Mouse (Mus musculus): ENCODE measurements around the gene Pld4. TPM values are rescaled to one million over a fixed set of nuclear protein-coding genes. Genes with fewer than 3 reads are reported as not detected.
A peak's percentile ranks its signal among the peaks of the same experiment; 100 is the strongest.
"Not testable (repeated sequence)": the region's sequence is repeated elsewhere in the genome, so short reads cannot be mapped to it uniquely, and the experiment has no call there.

Pld4 gene
- polyA plus RNA-seq, 1 experiment from 2014 or later: 0.15 TPM

- in situ Hi-C loops (cut with MboI; ENCODE audit: low pct_unique_long_range_greater_than_20kb): no loop called here
- ATAC-seq: no peak
Observed at GRCm38 (mm10) chr12:112809641-112810040, 49.2 kb downstream of the Pld4 start.

GRCm38 (mm10) chr12:112810092-112810885 is 49.8 kb downstream of the Pld4 start:
- no peaks in the 10 kb centered on the region for H3K27me3 ChIP-seq
- in situ Hi-C loops (cut with MboI; ENCODE audit: low pct_unique_long_range_greater_than_20kb): no loop called here
- DNase-seq (ENCODE audit: low read depth, low spot score) (no peak), ATAC-seq (no peak)
- no peak for TF ChIP-seq CTCF (IDR thresholded peaks at IDR 0.05)
- CTCF ChIA-PET: interaction anchor here (1.3 to 1.7 kb wide), 2 partner anchors 10 to 12 kb away, joined by 3 to 4 read pairs; no protein-coding TSS in a partner anchor
- POLR2A ChIA-PET: no interaction called here

More at GRCm38 (mm10) chr12:112809641-112810040, 49.2 kb downstream of the Pld4 start:
- ChIA-PET POLR2A (interaction anchor here (1.4 kb wide), 1 partner anchor 11 kb away, joined by 8 read pairs; no protein-coding TSS in a partner anchor), CTCF (interaction anchor here (1.3 to 1.7 kb wide), 3 partner anchors 10 to 65 kb away, joined by 3 to 4 read pairs (median 3); no protein-coding TSS in a partner anchor)
- H3K27me3 ChIP-seq: no peaks in the 10 kb centered on the region
- DNase-seq (ENCODE audit: low read depth, low spot score): no peak
- TF ChIP-seq CTCF (IDR thresholded peaks at IDR 0.05): no peak

- POLR2A ChIA-PET: no interaction called here
- DNase-seq (ENCODE audit: low read depth, low spot score) (no peak), ATAC-seq (no peak)
- no peak for TF ChIP-seq CTCF (IDR thresholded peaks at IDR 0.05)
- H3K27me3 ChIP-seq: no peaks in the 10 kb centered on the region
- CTCF ChIA-PET: interaction anchor here (1.1 kb wide), 1 partner anchor 22 kb away, joined by 3 read pairs; no protein-coding TSS in a partner anchor
- in situ Hi-C loops (cut with MboI; ENCODE audit: low pct_unique_long_range_greater_than_20kb): no loop called here
Observed at GRCm38 (mm10) chr12:112813370-112813769, 52.9 kb downstream of the Pld4 start.

- ATAC-seq (peak; percentile 2), DNase-seq (ENCODE audit: low read depth, low spot score) (no peak)
- POLR2A ChIA-PET: no interaction called here
- no peak for TF ChIP-seq CTCF (IDR thresholded peaks at IDR 0.05)
- CTCF ChIA-PET: interaction anchor here (2.0 kb wide), 1 partner anchor 69 kb away, joined by 7 read pairs; no protein-coding TSS in a partner anchor
- in situ Hi-C loops (cut with MboI; ENCODE audit: low pct_unique_long_range_greater_than_20kb): no loop called here
- H3K27me3 ChIP-seq: no peaks in the 10 kb centered on the region
Observed at GRCm38 (mm10) chr12:112814682-112815470, 54.4 kb downstream of the Pld4 start.

- in situ Hi-C loops (cut with MboI; ENCODE audit: low pct_unique_long_range_greater_than_20kb): no loop called here
- ChIA-PET CTCF (interaction anchor here (0.7 to 2.5 kb wide), 8 partner anchors 8 to 70 kb away, joined by 3 to 8 read pairs (median 3); no protein-coding TSS in a partner anchor), POLR2A (no interaction called here)
- ATAC-seq: no peak
- DNase-seq (ENCODE audit: low read depth, low spot score): no peak
- H3K27me3 ChIP-seq: no peaks in the 10 kb centered on the region
- TF ChIP-seq CTCF (IDR thresholded peaks at IDR 0.05): no peak
Observed at GRCm38 (mm10) chr12:112816294-112816693, 55.8 kb downstream of the Pld4 start.

GRCm38 (mm10) chr12:112816866-112817265 is 56.4 kb downstream of the Pld4 start:
- ATAC-seq; DNase-seq (ENCODE audit: low read depth, low spot score): not testable (repeated sequence)
- CTCF ChIA-PET: interaction anchor here (1.2 to 2.5 kb wide), 4 partner anchors 9 to 27 kb away, joined by 3 to 8 read pairs (median 4); no protein-coding TSS in a partner anchor

More at GRCm38 (mm10) chr12:112816866-112817265, 56.4 kb downstream of the Pld4 start:
- in situ Hi-C loops (cut with MboI; ENCODE audit: low pct_unique_long_range_greater_than_20kb); POLR2A ChIA-PET; H3K27me3 ChIP-seq: not testable (repeated sequence)

Other genes starting within 250 kb of the Pld4 start
- 1.1 TPM for gene Tmem179, start 243.9 kb upstream of the Pld4 start, polyA plus RNA-seq (2021)
- gene Inf2, start 171.9 kb upstream of the Pld4 start, polyA plus RNA-seq (2021): 59.8 TPM
- 1.7 TPM for gene Adssl1, start 140.6 kb upstream of the Pld4 start, polyA plus RNA-seq (2021)
- 36.0 TPM for gene Siva1, start 116.0 kb upstream of the Pld4 start, polyA plus RNA-seq (2021)
- 281 TPM for gene Akt1, start 85.8 kb upstream of the Pld4 start, polyA plus RNA-seq (2021)
- gene Zbtb42, start 81.8 kb upstream of the Pld4 start, polyA plus RNA-seq (2021): 4.7 TPM
- 92.1 TPM for gene Cep170b, start 40.2 kb upstream of the Pld4 start, polyA plus RNA-seq (2021)
- 44.1 TPM for gene Ahnak2, start 42.0 kb downstream of the Pld4 start, polyA plus RNA-seq (2021)
- gene Clba1, start 48.3 kb downstream of the Pld4 start, polyA plus RNA-seq (2021): 46.3 TPM
- gene Cdca4, start 68.8 kb downstream of the Pld4 start, polyA plus RNA-seq (2021): 23.5 TPM
- gene Gpr132, start 107.6 kb downstream of the Pld4 start, polyA plus RNA-seq (2021): not detected
- 8.0 TPM for gene Jag2, start 169.1 kb downstream of the Pld4 start, polyA plus RNA-seq (2021)
- gene Nudt14, start 181.5 kb downstream of the Pld4 start, polyA plus RNA-seq (2021): 55.9 TPM
- 13.5 TPM for gene Btbd6, start 215.8 kb downstream of the Pld4 start, polyA plus RNA-seq (2021)
- 38.9 TPM for gene Brf1, start 240.0 kb downstream of the Pld4 start, polyA plus RNA-seq (2021)

All from Patski (cell line).